Mouse (Mus musculus) neural tube, embryonic 12.5 days (tissue): ENCODE results near the gene Olfr591. TPM values are rescaled to one million over a fixed set of nuclear protein-coding genes. Genes with fewer than 3 reads are reported as not detected.
"Not testable (repeated sequence)": the region's sequence is repeated elsewhere in the genome, so short reads cannot be mapped to it uniquely, and the experiment has no call there.

Experiments
- ATAC-seq: fragments of 200-750 bp; cut with Nextera tagmentation; 2 replicates; pipeline ENCODE4 v1.8.0; 2017; ENCODE audit warnings: low read depth, mild to moderate bottlenecking, moderate TSS enrichment, moderate library complexity; ENCODE audit not compliant: low FRiP score
- H3K27ac ChIP-seq: fragments of 300-500 bp; sonication (generic); 2 replicates; pipeline ENCODE4 v1.5.1; 2016
- H3K27me3 ChIP-seq: fragments of 300-500 bp; sonication (generic); replicated peaks from 2 replicates; pipeline ENCODE4 v1.6.1; 2016; ENCODE audit warnings: mild to moderate bottlenecking
- H3K36me3 ChIP-seq: fragments of 300-500 bp; sonication (generic); 2 replicates; pipeline ENCODE4 v1.6.1; 2016; ENCODE audit warnings: mild to moderate bottlenecking
- H3K4me1 ChIP-seq: fragments of 300-500 bp; sonication (generic); 2 replicates; pipeline ENCODE4 v1.6.1; 2016
- H3K4me2 ChIP-seq: fragments of 300-500 bp; sonication (generic); replicated peaks from 2 replicates; pipeline ENCODE4 v1.6.1; 2016; ENCODE audit warnings: mild to moderate bottlenecking
- H3K4me3 ChIP-seq: fragments of 300-500 bp; sonication (generic); 2 replicates; pipeline ENCODE4 v1.5.1; 2016
- H3K9ac ChIP-seq: fragments of 300-500 bp; sonication (generic); 2 replicates; pipeline ENCODE4 v1.6.1; 2016; ENCODE audit warnings: mild to moderate bottlenecking
- H3K9me3 ChIP-seq: fragments of 300-500 bp; sonication (generic); 2 replicates; pipeline ENCODE4 v1.6.1; 2016; ENCODE audit warnings: mild to moderate bottlenecking
- WGBS: fragments of 180-500 bp; shearing (Covaris S2); methylation state at CpG from one replicate; pipeline ENCODE4 v1.1.7; 2016; 5-methylcytosine and 5-hydroxymethylcytosine counted together
- polyA plus RNA-seq: library from polyadenylated mRNA; unstranded; fragments of >200 nt; fragmentation: Nextera tagmentation; extraction: Ambion mirVana; gene quantifications from 2 replicates; pipeline ENCODE4 v1.2.1, GENCODE M21; 2016

Olfr591 gene
- polyA plus RNA-seq, result not detected in 2 replicates

DNA sequence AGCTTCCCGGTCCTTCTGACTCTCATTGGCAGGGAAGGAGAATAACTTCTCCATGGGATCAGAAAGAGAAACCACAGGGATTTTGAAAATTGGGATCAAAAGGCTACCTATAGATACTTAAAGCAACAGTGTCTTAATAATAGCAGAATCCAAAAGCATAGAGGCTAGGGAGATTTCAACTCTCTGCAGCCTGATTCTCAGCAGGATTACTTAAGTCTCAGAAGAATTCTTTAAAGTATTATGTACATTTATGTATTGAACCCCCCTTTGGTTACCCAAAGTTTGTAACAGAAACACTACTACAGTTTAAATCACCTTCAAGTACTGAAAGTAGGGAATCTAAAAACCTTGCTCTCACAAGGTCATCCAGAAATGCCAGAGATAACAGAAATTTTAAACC lies at the start of gene Olfr591:
Gene Olfr591, minus strand, starts transcription at position 101 of the 400 bp plus-strand sequence.
- ATAC-seq, result no peak
- no peaks in the 10 kb centered on the region for H3K27me3 ChIP-seq
- WGBS, result 76% methylated on average over 1 of the region's 1 CpGs

DNA sequence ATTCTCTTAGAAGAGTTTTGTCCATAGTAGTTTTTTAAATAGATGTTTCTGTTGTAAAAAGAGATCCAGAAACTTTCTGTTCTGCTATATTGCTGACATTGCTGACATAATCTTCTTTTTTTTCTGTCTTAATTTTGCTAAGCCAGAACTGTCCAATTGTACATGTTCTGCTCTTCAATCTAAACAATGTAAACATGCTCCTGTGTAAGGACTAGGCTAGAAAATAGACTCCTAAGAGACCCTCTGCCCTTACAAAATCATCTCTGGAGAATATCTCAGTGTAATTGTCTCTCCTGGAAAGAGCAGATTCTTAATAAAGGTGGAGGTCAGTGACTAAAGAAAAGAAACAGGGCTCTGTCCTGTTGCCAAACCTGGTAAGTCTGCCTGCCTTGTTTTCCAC lies 38.6 kb upstream of the Olfr591 start, which contains the start of gene Olfr594:
Gene Olfr594, plus strand, starts transcription at position 301 of the 400 bp plus-strand sequence.
- no peak for ATAC-seq
- no peaks in the 10 kb centered on the region for H3K27me3 ChIP-seq
- H3K4me1 ChIP-seq, result no peaks in the 10 kb centered on the region
- H3K9me3 ChIP-seq, result no peaks in the 10 kb centered on the region
- no peak within 1 kb of the TSS for H3K4me3 ChIP-seq
- H3K27ac ChIP-seq, result no peak within 1 kb of the TSS
- no peak within 1 kb of the TSS for H3K9ac ChIP-seq
- no peaks in the 10 kb centered on the region for H3K36me3 ChIP-seq
- no peak within 1 kb of the TSS for H3K4me2 ChIP-seq

More for the DNA sequence above, at the start of gene Olfr591:
- Histone ChIP-seq H3K27ac (no peak within 1 kb of the TSS), H3K9me3 (peaks cover 6% of the 10 kb centered on the region; the same call in 1 of the 2 replicates), H3K36me3 (no peaks in the 10 kb centered on the region), H3K4me1 (no peaks in the 10 kb centered on the region), H3K9ac (no peak within 1 kb of the TSS), H3K4me3 (no peak within 1 kb of the TSS), H3K4me2 (no peak within 1 kb of the TSS)

GRCm38 (mm10) chr7:103212050-103212449 lies 33.9 kb upstream of the Olfr591 start:
- ATAC-seq, H3K27me3 ChIP-seq, H3K9me3 ChIP-seq, H3K4me3 ChIP-seq, H3K4me1 ChIP-seq, H3K27ac ChIP-seq, H3K36me3 ChIP-seq, H3K9ac ChIP-seq, H3K4me2 ChIP-seq: not testable (repeated sequence)
- 89% methylated on average over 5 of the region's 5 CpGs for WGBS

- no peak for ATAC-seq
- Histone ChIP-seq H3K9me3 (no peaks in the 10 kb centered on the region), H3K4me1 (no peaks in the 10 kb centered on the region), H3K4me3 (no peak within 1 kb of the TSS), H3K27me3 (no peaks in the 10 kb centered on the region), H3K36me3 (no peaks in the 10 kb centered on the region), H3K4me2 (no peak within 1 kb of the TSS), H3K9ac (no peak within 1 kb of the TSS), H3K27ac (no peak within 1 kb of the TSS)
- 70% methylated on average over 1 of the region's 1 CpGs for WGBS
Observed at GRCm38 (mm10) chr7:103211562-103211961, 33.4 kb upstream of the Olfr591 start, which contains the start of gene Olfr593. TSS of gene Olfr593 (plus strand) at chr7:103211862.

DNA sequence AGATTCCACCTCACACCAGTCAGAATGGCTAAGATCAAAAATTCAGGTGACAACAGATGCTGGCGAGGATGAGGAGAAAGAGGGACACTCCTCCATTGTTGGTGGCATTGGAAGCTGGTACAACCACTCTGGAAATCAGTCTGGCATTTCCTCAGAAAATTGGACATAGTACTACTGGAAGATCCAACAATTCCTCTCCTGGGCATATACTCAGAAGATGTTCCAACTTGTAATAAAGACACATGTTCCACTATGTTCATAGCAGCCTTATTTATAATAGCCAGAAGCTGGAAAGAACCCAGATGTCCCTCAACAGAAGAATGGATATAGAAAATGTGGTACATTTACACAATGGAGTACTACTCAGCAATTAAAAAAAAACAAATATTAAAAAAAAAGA lies 6.4 kb upstream of the Olfr591 start, which contains the start of gene Olfr592:
Gene Olfr592, plus strand, starts transcription at position 301 of the 400 bp plus-strand sequence.
- H3K36me3 ChIP-seq, H3K4me2 ChIP-seq, ATAC-seq, H3K9ac ChIP-seq, H3K4me1 ChIP-seq, H3K9me3 ChIP-seq, H3K27ac ChIP-seq, H3K4me3 ChIP-seq, H3K27me3 ChIP-seq: not testable (repeated sequence)
- 77% methylated on average over 1 of the region's 1 CpGs for WGBS

DNA sequence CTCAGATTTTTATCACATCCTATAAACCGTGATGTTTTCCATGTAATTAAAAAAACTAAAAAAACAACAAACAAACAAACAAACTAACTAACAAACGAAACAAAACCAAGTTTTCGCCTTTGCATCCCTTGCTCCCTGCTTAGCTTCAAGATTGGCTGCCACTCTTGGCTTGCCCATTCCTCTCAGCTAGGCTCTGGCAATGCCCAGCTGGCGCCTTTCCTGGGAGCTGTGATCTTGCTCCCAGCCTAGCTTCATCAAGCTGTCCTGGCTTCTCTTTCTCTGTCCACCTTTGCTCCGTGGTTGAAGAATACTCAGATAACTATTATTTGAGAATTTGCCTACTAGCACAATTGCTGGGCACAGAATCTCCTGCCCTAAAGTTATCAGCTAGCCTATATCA lies 8.4 kb downstream of the Olfr591 start:
- no peaks in the 10 kb centered on the region for H3K4me1 ChIP-seq
- H3K4me3 ChIP-seq, result no peak overlapping the region
- 79% methylated on average over 5 of the region's 5 CpGs for WGBS
- H3K9ac ChIP-seq, result no peak overlapping the region
- no peak overlapping the region for H3K27ac ChIP-seq
- H3K36me3 ChIP-seq, result no peaks in the 10 kb centered on the region
- no peak for ATAC-seq
- no peaks in the 10 kb centered on the region for H3K27me3 ChIP-seq
- H3K4me2 ChIP-seq, result no peak overlapping the region
- H3K9me3 ChIP-seq, result no peaks in the 10 kb centered on the region

- ATAC-seq, result no peak
- no peak within 1 kb of the TSS for H3K4me2 ChIP-seq
- no peaks in the 10 kb centered on the region for H3K9me3 ChIP-seq
- no peaks in the 10 kb centered on the region for H3K36me3 ChIP-seq
- H3K27ac ChIP-seq, result no peak within 1 kb of the TSS
- no peak within 1 kb of the TSS for H3K9ac ChIP-seq
- no peak within 1 kb of the TSS for H3K4me3 ChIP-seq
- H3K4me1 ChIP-seq, result no peaks in the 10 kb centered on the region
- H3K27me3 ChIP-seq, result no peaks in the 10 kb centered on the region
- 66% methylated on average over 2 of the region's 2 CpGs for WGBS
Observed at GRCm38 (mm10) chr7:103156256-103156655, 21.9 kb downstream of the Olfr591 start, which contains the start of gene Olfr589. TSS of gene Olfr589 (minus strand) at chr7:103156356.

- H3K4me1 ChIP-seq, result no peaks in the 10 kb centered on the region
- H3K4me2 ChIP-seq, result no peak within 1 kb of the TSS
- no peak for ATAC-seq
- H3K27me3 ChIP-seq, result no peaks in the 10 kb centered on the region
- no peak within 1 kb of the TSS for H3K4me3 ChIP-seq
- WGBS, result 85% methylated on average over 1 of the region's 1 CpGs
- H3K9me3 ChIP-seq, result no peaks in the 10 kb centered on the region
- H3K27ac ChIP-seq, result no peak within 1 kb of the TSS
- H3K9ac ChIP-seq, result no peak within 1 kb of the TSS
- H3K36me3 ChIP-seq, result no peaks in the 10 kb centered on the region
Observed at GRCm38 (mm10) chr7:103140579-103140978, 37.6 kb downstream of the Olfr591 start, which contains the start of gene Olfr588-ps1. TSS of gene Olfr588-ps1 (plus strand) at chr7:103140879.

DNA sequence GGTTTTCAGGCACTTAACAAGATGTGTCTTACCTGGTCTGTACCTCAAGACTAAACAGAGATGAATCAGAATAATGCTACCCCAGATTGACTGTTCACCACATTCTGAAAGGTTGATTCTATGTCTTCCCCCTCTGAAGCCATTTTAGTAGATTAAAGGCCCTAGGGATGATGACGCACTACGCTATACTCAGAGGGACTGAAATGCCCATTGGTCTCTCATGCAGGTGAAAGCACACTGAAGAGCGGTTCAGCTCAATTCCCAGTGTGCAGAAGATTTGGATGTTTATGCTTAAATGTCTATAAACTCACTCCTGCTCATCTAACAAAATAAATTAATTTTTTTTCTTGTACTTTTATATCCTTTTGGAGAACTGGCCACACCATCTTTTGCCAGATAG lies 52.6 kb downstream of the Olfr591 start, which contains the start of gene Olfr586:
Gene Olfr586, minus strand, starts transcription at position 101 of the 400 bp plus-strand sequence.
- Histone ChIP-seq H3K9ac (no peak within 1 kb of the TSS), H3K9me3 (no peaks in the 10 kb centered on the region), H3K4me1 (no peaks in the 10 kb centered on the region), H3K27ac (no peak within 1 kb of the TSS), H3K4me3 (no peak within 1 kb of the TSS), H3K4me2 (no peak within 1 kb of the TSS), H3K36me3 (no peaks in the 10 kb centered on the region), H3K27me3 (no peaks in the 10 kb centered on the region)
- ATAC-seq, result no peak
- 94% methylated on average over 3 of the region's 3 CpGs for WGBS

- Histone ChIP-seq H3K36me3 (no peaks in the 10 kb centered on the region), H3K4me3 (no peak overlapping the region), H3K27me3 (no peaks in the 10 kb centered on the region), H3K9ac (no peak overlapping the region), H3K27ac (no peak overlapping the region), H3K4me1 (no peaks in the 10 kb centered on the region), H3K4me2 (no peak overlapping the region), H3K9me3 (no peaks in the 10 kb centered on the region)
- ATAC-seq, result no peak
- WGBS, result 58% methylated on average over 3 of the region's 3 CpGs
Observed at GRCm38 (mm10) chr7:103119406-103119805, 58.7 kb downstream of the Olfr591 start.

Other genes with a start within 250 kb of the Olfr591 start
- not detected in 2 replicates for gene Olfr573-ps1, start 235.8 kb downstream of the Olfr591 start, polyA plus RNA-seq
- gene Olfr574, start 229.9 kb downstream of the Olfr591 start, polyA plus RNA-seq, result not detected in 2 replicates
- gene Olfr575, start 219.6 kb downstream of the Olfr591 start, polyA plus RNA-seq, result not detected in 2 replicates
- gene Olfr576, start 215.7 kb downstream of the Olfr591 start, polyA plus RNA-seq, result not detected in 2 replicates
- gene Olfr577, start 202.4 kb downstream of the Olfr591 start, polyA plus RNA-seq, result not detected in 2 replicates
- gene Olfr578, start 189.0 kb downstream of the Olfr591 start, polyA plus RNA-seq, result not detected in 2 replicates
- gene Olfr582, start 140.3 kb downstream of the Olfr591 start, polyA plus RNA-seq, result not detected in 2 replicates
- gene Olfr583, start 127.0 kb downstream of the Olfr591 start, polyA plus RNA-seq, result not detected in 2 replicates
- gene Olfr584, start 96.5 kb downstream of the Olfr591 start, polyA plus RNA-seq, result not detected in 2 replicates
- not detected in 2 replicates for gene Olfr585, start 80.6 kb downstream of the Olfr591 start, polyA plus RNA-seq
- gene Olfr586, start 52.7 kb downstream of the Olfr591 start, polyA plus RNA-seq, result not detected in 2 replicates
- not detected in 2 replicates for gene Olfr588-ps1, start 37.5 kb downstream of the Olfr591 start, polyA plus RNA-seq
- not detected in 2 replicates for gene Olfr589, start 22.0 kb downstream of the Olfr591 start, polyA plus RNA-seq
- not detected in 2 replicates for gene Olfr592, start 6.5 kb upstream of the Olfr591 start, polyA plus RNA-seq
- gene Olfr593, start 33.5 kb upstream of the Olfr591 start, polyA plus RNA-seq, result not detected in 2 replicates
- gene Olfr594, start 38.7 kb upstream of the Olfr591 start, polyA plus RNA-seq, result not detected in 2 replicates
- not detected in 2 replicates for gene Usp17ld, start 74.2 kb upstream of the Olfr591 start, polyA plus RNA-seq
- not detected in 2 replicates for gene Olfr596, start 127.3 kb upstream of the Olfr591 start, polyA plus RNA-seq
- not detected in 2 replicates for gene Olfr597, start 138.0 kb upstream of the Olfr591 start, polyA plus RNA-seq
- gene Olfr598, start 145.2 kb upstream of the Olfr591 start, polyA plus RNA-seq, result not detected in 2 replicates
- gene Olfr599, start 157.6 kb upstream of the Olfr591 start, polyA plus RNA-seq, result not detected in 2 replicates
- not detected in 2 replicates for gene Olfr600, start 171.3 kb upstream of the Olfr591 start, polyA plus RNA-seq
- gene Olfr601, start 184.3 kb upstream of the Olfr591 start, polyA plus RNA-seq, result not detected in 2 replicates
- not detected in 2 replicates for gene Olfr603, start 207.8 kb upstream of the Olfr591 start, polyA plus RNA-seq
- not detected in 2 replicates for gene Usp17lc, start 236.7 kb upstream of the Olfr591 start, polyA plus RNA-seq